Mouse (Mus musculus) ES-Bruce4 (cell line): ENCODE results near the gene Clasp1.

Experiments
- CTCF ChIP-seq: IDR thresholded peaks from one replicate; pipeline ENCODE4 v1.8.1; 2011; ENCODE audit warnings: low read depth, low read length
- POLR2A ChIP-seq: IDR thresholded peaks from one replicate; pipeline ENCODE4 v1.8.1; 2011; ENCODE audit warnings: low read length; ENCODE audit not compliant: insufficient read depth

DNA sequence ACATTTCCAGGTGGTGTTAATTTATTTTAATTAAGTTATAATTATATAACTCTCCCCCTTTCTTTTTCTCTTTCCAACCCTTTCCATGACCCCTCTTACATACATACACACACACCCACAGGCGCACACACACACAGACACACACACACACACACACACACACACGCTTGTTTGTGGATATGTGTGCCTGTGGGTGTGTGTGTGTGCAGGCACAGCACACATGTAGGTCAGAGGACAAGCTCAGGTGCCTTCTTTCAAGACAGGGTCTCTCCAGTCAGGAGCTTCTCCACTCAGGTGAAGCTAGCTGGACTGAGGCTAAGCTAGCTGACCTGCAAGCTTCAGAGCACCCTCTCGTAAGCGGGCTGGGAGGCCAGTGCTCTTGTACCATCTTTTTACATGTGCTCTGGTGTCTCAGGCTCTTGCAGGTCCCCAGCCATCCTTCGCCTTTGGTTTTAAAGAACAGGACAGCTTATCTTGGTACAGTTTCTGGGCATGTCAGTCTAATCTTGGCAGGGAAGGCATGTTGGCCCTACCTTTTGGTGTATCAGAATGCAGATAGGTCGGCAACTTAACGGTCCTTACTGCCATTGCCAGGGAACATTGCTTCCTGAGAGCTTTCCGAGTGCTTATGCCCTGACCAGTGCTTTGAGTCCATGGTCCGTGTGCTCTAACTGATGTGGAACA, 28.3 kb downstream of the Clasp1 start:
- TF ChIP-seq CTCF (no peak), POLR2A (no peak)
